Mouse (Mus musculus): ENCODE data around the gene Gm6096.

DNA sequence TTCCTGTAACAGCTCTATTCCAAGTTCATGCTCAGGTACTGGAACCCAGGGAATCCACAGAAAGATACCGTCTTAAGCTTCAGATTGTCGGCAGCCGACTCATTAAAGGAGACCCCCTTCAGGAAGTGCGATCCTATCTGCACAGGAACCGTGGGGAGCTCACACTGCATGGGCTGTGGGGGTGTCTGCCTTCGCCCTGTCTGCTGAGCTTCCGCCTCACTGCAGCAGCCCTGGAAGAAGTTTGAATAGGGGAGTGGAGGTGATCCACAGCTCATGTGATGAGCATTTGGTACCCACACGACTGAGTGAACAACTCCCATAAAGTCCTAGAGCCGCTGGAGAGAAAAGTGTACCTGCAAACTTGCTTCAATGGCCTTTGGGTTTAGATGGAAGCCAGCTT lies 6.4 kb downstream of the Gm6096 start:
- TF ChIP-seq CTCF (IDR thresholded peaks at IDR 0.05; ENCODE audit: extremely low read depth, insufficient read depth, insufficient read length, insufficient replicate concordance) = no peak
- no peak for TF ChIP-seq POLR2A (IDR thresholded peaks at IDR 0.05; ENCODE audit: low read depth, low read length)
